Mouse (Mus musculus) lung, postnatal 10 days (tissue): ENCODE results near the gene Ppcs.

ENCODE experiments used
- DNase-seq: peaks from one replicate; pipeline ENCODE4 v3.0.0; 2021

Ppcs gene

GRCm38 (mm10) chr4:119422294-119422964 is at the start of gene Ppcs, which contains the start of gene Zmynd12:
Gene Ppcs (minus strand): TSS chr4:119422420.
Gene Zmynd12 (plus strand): TSS chr4:119422814.
- DNase-seq: peak; percentile 95

- DNase-seq: peak; percentile 52
Observed at GRCm38 (mm10) chr4:119467720-119468380, 45.6 kb upstream of the Ppcs start.

GRCm38 (mm10) chr4:119465841-119466240 is 43.6 kb upstream of the Ppcs start:
- no peak for DNase-seq

GRCm38 (mm10) chr4:119463756-119464419 is 41.7 kb upstream of the Ppcs start:
- no peak for DNase-seq

GRCm38 (mm10) chr4:119462858-119463755 is 40.9 kb upstream of the Ppcs start:
- peak; percentile 86 for DNase-seq

GRCm38 (mm10) chr4:119462457-119462856 is 40.2 kb upstream of the Ppcs start:
- no peak for DNase-seq

- DNase-seq: peak; percentile 81
Observed at GRCm38 (mm10) chr4:119460728-119461141, 38.5 kb upstream of the Ppcs start.

- peak; percentile 58 for DNase-seq
Observed at GRCm38 (mm10) chr4:119460296-119460695, 38.1 kb upstream of the Ppcs start.

GRCm38 (mm10) chr4:119453533-119453932 is 31.3 kb upstream of the Ppcs start:
- no peak for DNase-seq

- DNase-seq: no peak
Observed at GRCm38 (mm10) chr4:119453128-119453527, 30.9 kb upstream of the Ppcs start.

- no peak for DNase-seq
Observed at GRCm38 (mm10) chr4:119450436-119450835, 28.2 kb upstream of the Ppcs start.

GRCm38 (mm10) chr4:119447786-119448185 is 25.6 kb upstream of the Ppcs start:
- DNase-seq: no peak

GRCm38 (mm10) chr4:119447261-119447660 is 25.0 kb upstream of the Ppcs start:
- DNase-seq: no peak

- no peak for DNase-seq
Observed at GRCm38 (mm10) chr4:119442539-119442938, 20.3 kb upstream of the Ppcs start.

- DNase-seq: no peak
Observed at GRCm38 (mm10) chr4:119441836-119442235, 19.6 kb upstream of the Ppcs start.

- no peak for DNase-seq
Observed at GRCm38 (mm10) chr4:119437936-119438335, 15.7 kb upstream of the Ppcs start.

GRCm38 (mm10) chr4:119430678-119431077 is 8.5 kb upstream of the Ppcs start:
- peak; percentile 60 for DNase-seq

- DNase-seq: no peak
Observed at GRCm38 (mm10) chr4:119427680-119428079, 5.5 kb upstream of the Ppcs start.

- DNase-seq: no peak
Observed at GRCm38 (mm10) chr4:119425601-119426000, 3.4 kb upstream of the Ppcs start.

GRCm38 (mm10) chr4:119425077-119425476 is 2.9 kb upstream of the Ppcs start:
- DNase-seq: no peak

GRCm38 (mm10) chr4:119421921-119422293 is 313 bp downstream of the Ppcs start:
- peak; percentile 45 for DNase-seq

- DNase-seq: no peak
Observed at GRCm38 (mm10) chr4:119421191-119421590, 1.0 kb downstream of the Ppcs start.

GRCm38 (mm10) chr4:119417894-119418293 is 4.3 kb downstream of the Ppcs start:
- DNase-seq: no peak
